Mouse (Mus musculus): ENCODE measurements around the gene Atrip.
A peak's percentile ranks its signal among the peaks of the same experiment; 100 is the strongest.

The Atrip gene

DNA sequence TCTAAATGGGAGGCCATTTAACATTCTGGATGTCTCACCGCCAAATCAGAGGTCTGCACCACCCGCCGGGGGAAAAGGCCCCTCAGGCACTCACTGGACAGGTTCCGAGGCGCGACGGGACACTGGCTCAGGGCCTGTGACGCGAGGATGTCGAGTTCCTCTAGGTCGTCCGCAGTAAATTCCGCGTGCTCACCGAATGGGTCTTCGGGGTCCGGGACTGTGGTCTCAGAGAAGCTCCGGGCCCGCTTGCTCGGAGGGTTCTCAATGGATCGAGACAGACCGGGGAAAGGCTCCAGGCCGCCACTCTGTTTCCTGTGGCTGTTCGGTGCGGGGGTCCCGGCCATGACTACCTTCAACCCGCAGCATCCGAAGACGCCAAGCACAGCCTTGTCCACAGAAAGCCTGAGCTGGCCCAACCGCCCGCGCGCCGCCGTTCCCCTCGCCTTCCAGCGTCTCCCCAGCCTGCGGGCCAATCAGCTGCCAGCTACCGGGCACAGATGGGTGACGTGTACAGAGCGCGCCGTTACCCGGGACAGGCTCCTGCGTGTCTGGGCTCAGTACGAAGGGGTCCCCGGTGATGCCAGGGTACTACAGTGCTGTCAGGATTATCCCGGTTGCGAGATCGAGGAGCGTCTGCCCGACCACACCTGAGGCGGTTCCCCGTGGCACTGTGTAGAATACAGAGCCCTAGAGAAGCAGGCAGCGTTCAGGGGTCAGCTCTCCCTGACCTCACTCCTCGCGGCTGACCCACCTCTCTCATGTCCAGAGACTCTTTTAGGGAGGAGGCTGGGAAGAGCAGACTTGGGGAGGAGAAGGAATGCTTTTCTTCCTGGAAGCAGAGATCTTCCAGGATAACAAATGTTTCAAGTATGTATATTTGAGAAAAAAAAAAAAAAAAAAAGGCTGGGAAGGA, at the start of gene Atrip:
Gene Atrip (minus strand): TSS at position 464 of the 913 bp plus-strand sequence.
- DNase-seq (ENCODE audit: low spot score in 2 of 2) = peak; percentile 87 to 95

DNA sequence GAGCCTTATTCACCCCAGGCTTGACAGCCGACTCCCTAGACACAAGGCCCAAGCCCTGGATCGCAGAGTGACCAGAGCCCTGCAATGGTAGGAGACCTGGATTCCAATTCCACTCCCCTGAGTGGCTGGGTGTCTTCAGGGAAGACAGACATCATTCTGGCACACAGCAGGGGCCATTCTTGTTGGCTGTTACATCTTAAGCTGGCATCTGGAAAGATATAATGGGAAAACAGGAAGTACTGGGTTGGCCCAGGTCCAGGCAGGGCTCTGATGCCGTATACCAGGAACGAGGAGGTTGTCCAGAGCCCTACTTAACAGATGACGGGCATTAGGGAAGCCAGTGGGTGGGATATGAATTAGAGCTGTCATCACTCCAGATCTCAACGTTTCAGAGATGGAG, 49.3 kb upstream of the Atrip start:
- no peak for DNase-seq (ENCODE audit: low spot score in 2 of 2)

DNA sequence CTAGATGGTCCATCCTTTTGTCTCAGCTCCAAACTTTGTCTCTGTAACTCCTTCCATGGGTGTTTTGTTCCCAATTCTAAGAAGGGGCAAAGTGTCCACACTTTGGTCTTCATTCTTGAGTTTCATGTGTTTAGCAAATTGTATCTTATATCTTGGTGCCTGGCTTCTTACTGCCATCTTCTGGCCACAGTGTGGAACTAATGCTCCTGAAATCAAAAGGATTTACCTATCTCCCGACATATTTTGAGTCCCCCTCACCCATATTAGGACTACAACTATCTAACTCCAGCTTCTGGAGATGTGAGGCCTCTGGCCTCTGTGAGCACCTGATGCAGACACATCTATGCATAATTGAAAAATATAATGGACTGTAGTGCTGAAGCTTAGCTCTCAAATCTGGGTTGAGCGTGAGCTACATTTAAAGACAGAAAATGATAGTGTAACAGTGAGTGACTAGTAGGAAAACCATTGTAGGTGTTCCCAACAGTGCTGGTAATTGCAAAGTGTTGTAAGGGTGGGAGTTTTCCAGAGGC, 48.7 kb upstream of the Atrip start:
- no peak for DNase-seq (ENCODE audit: low spot score in 2 of 2)

DNA sequence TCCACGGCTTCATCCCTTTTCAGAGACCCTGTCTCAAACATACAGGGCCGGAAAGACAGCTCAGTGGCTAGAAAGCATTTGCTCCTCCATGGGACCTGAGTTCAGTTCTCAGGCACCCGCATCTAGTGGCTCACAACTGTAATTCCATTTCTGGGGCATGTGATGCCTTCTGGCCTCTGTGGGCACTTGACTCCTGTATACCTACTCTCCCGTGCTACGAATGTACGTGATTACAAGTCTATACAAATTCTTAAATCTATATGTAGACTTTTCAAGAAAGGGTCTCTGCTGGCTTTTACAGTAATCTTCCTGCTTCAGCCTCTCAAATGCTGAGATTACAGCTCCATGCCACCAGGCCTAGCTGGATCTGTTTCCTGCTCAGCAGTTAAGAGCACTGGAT, 47.0 kb upstream of the Atrip start:
- no peak for DNase-seq (ENCODE audit: low spot score in 2 of 2)

DNA sequence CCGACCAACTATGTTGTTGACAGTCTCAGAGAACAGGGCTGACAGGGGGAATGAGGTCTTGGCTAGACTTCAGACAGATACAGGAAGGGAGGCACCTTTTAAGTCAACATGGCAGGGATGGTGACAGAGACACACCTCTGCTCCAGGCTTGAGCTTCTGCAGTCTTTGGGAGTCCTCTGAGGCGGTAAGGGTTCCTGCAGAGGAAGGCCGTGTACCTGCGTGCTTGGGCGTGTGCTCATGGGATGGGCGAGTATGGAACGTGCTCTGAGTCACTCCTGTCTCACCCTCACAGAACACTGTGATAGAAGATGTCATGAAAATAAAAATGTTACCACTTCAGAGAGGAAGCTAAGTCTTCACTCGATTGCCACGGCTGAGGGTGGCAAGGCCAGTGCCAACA, 45.6 kb upstream of the Atrip start:
- no peak for DNase-seq (ENCODE audit: low spot score in 2 of 2)

DNA sequence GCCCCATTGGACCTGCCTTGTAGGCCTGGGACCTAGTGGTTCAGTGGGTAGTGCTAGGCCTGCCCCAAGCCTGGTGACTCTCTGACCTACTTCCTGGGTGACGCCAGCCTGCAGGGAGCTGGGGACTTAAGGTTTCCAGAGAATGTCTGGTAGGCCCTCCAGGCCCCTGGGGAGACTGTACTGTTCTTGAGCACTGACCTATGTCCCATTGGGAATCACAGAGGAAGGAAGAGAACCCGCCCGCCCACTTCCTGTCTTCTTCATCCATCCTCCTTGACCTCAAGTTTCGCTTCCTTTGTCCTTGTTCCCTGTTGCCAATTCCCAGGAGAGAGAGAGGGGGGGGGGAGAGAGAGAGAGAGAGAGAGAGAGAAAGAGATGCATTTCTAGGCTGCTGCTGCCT, 44.2 kb upstream of the Atrip start:
- DNase-seq (ENCODE audit: low spot score in 2 of 2) = peak in 1 of 2 experiments; percentile 3

- DNase-seq (ENCODE audit: low spot score in 2 of 2) = no peak
Observed at GRCm38 (mm10) chr9:109116205-109116604, 42.3 kb upstream of the Atrip start.

GRCm38 (mm10) chr9:109114871-109115270, 40.9 kb upstream of the Atrip start:
- DNase-seq (ENCODE audit: low spot score in 2 of 2) = no peak

- no peak for DNase-seq (ENCODE audit: low spot score in 2 of 2)
Observed at GRCm38 (mm10) chr9:109114276-109114675, 40.4 kb upstream of the Atrip start.

- DNase-seq (ENCODE audit: low spot score in 2 of 2) = no peak
Observed at GRCm38 (mm10) chr9:109113331-109113730, 39.4 kb upstream of the Atrip start.

GRCm38 (mm10) chr9:109111591-109111990, 37.7 kb upstream of the Atrip start:
- DNase-seq (ENCODE audit: low spot score in 2 of 2) = no peak

DNA sequence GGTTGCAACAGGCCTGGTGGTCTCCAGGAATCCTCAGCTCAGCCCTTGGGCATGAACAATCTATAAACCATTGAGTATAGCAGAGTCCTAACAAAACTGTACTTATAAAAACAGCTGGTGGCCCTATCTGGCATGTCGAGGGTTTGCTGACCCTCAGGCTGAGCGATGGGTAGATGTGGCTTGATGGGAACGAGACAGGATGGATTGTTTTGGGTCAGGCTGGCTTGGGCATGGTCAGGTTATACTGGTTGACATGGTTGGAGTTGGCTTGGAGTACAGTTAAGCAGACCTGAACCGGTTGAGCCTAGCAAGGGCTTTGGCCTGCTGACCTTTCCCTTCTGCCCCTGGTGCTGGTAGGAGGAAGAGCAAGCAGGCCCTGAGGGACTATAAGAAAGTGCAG, 37.2 kb upstream of the Atrip start:
- no peak for DNase-seq (ENCODE audit: low spot score in 2 of 2)

DNA sequence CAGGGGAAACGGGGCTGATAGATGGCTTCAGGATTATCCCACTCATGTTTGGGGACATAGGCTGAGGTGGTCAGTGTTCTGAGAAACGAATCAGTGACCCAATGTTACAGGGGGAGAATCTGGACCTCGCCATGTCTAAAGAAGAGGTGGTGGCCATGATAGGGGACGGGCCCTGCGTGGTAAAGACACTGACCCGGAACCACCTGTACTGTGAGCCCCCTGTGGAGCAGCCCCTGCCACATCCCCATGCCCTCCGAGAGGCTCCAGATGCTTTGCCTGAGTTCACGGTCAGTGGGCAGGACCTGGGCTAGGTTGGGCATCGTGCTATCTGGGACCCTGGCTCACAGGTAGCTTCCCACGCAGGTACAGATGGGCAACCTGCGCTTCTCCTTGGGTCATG, 36.3 kb upstream of the Atrip start:
- no peak for DNase-seq (ENCODE audit: low spot score in 2 of 2)

DNA sequence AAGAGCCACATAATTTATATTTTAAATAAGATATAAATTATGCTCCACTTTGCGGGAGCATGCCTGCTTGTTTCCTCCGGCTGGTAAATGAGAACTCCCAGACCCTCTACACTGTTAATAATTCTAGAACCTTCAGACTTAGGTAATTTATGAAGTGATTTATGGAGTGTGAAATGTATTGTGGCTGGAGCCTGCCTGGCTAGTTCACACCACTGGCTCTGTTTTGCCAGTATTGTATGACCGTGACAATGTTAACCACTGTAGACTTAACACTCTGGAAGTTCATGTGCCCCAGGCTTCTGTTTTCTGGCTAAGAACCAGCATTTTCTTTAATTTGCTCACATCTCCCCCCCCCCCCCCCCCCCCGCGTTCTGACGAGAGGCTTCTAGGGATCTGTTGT, 33.4 kb upstream of the Atrip start:
- DNase-seq (ENCODE audit: low spot score in 2 of 2) = no peak

GRCm38 (mm10) chr9:109105648-109106047, 31.7 kb upstream of the Atrip start:
- DNase-seq (ENCODE audit: low spot score in 2 of 2) = no peak

GRCm38 (mm10) chr9:109105011-109105410, 31.1 kb upstream of the Atrip start:
- peak in 1 of 2 experiments; percentile 39 for DNase-seq (ENCODE audit: low spot score in 2 of 2)

- DNase-seq (ENCODE audit: low spot score in 2 of 2) = no peak
Observed at GRCm38 (mm10) chr9:109104083-109104482, 30.2 kb upstream of the Atrip start.

GRCm38 (mm10) chr9:109103250-109103649, 29.3 kb upstream of the Atrip start:
- DNase-seq (ENCODE audit: low spot score in 2 of 2) = no peak

- DNase-seq (ENCODE audit: low spot score in 2 of 2) = no peak
Observed at GRCm38 (mm10) chr9:109102541-109102940, 28.6 kb upstream of the Atrip start.

DNA sequence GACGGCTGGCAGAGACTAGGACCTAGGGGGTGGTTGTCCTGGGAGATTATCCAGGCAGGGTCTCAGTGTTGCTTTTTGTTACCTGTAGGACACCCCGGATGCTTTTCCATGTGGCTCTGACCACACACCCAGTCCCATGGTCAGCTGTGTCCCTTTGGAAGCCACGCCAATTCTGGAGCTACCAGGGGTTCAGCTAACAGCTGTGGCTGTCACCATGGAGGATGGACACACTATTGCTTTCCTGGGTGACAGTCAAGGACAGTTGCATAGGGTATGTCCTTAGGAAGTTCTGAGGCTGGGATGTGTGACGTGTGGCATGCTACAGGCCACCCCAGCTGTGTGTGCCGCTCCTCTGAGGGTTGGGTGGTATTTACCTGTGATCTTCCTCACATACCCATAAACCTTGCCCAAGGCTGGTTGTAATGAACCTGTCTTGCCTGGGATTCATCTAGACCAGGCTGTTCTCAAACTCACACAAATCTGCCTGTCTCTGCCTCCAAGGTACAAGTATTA, 28.1 kb upstream of the Atrip start:
- no peak for DNase-seq (ENCODE audit: low spot score in 2 of 2)

DNA sequence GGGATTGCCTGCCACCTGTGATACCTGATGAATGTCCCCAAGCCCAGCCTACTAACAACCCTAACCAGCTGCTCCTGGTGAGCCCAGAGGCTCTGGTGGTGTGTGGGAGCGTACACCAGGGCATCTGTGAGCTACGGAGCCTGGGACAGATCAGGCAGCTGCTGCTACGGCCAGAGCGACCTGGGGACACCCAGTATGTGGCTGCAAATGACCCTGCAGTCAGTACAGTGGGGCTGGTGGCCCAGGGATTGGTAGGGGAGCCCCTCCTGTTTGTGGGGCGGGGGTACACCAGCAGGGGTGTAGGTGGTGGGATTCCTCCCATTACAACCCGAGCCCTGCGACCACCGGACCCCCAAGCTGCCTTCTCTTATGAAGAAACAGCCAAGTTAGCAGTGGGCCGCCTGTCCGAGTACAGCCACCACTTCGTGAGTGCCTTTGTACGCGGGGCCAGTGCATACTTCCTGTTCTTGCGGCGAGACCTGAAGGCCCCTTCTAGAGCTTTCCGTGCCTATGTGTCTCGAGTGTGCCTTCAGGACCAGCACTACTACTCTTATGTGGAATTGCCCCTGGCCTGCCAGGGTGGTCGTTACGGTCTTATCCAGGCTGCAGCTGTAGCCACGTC, 26.5 kb upstream of the Atrip start:
- DNase-seq (ENCODE audit: low spot score in 2 of 2) = no peak

DNA sequence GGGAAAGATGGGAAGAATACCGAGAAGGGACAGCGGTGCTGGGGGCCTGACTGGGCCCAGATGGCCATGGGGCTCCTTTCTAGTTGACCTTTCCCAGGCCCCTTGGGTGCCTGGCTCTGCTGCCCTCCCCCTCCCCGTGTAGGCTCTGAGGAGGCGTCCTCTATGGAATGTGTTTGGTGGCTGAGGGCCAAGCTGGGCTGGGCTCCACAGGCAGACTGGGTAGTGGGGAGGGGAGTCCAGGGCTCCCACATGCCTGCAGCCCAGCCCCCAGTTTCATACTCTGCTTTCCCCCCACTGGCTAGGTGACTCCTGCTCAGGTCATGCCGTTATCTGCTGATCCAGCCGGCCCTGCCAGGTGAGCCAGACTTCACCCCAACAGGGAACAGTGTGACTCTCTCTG, 25.0 kb upstream of the Atrip start:
- peak; percentile 40 to 52 for DNase-seq (ENCODE audit: low spot score in 2 of 2)

DNA sequence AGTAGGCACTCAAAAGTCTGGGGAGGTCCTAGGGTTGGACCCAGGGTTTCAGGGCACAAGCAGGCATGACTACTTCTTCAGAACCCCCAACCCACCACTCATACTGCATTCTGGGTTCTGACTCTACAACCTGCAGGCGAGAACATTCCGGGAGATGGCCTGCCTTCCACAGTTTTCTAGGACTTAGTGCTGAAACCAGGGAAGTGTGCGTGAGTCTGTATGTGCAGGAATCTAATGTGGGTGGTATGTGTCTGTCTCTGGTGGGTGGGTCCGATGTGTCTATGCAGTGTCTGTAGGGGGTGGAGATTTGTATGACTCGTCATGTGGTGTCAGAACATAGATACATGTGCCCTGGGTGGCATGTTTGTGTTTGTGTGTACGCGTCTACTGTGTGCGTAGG, 24.4 kb upstream of the Atrip start:
- DNase-seq (ENCODE audit: low spot score in 2 of 2) = no peak
